Mouse (Mus musculus) CH12.LX (cell line): ENCODE measurements at regions not wholly inside any gene's neighbourhood (a gene's known extent, or its start where the extent isn't known, plus 50 kb on each side); places are given as distances from the start of the nearest gene placed in this dataset.

ENCODE experiments used
- MAZ ChIP-seq: IDR thresholded peaks from 2 replicates; pipeline ENCODE4 v1.6.1; 2012; ENCODE audit warnings: low read depth, mild to moderate bottlenecking, inconsistent platforms, low read length, improper control_type of control experiment, moderate library complexity
- MYC ChIP-seq: IDR thresholded peaks from 2 replicates; pipeline ENCODE4 v1.6.1; 2011; ENCODE audit warnings: low read depth, mild to moderate bottlenecking, improper control_type of control experiment, low read length

DNA sequence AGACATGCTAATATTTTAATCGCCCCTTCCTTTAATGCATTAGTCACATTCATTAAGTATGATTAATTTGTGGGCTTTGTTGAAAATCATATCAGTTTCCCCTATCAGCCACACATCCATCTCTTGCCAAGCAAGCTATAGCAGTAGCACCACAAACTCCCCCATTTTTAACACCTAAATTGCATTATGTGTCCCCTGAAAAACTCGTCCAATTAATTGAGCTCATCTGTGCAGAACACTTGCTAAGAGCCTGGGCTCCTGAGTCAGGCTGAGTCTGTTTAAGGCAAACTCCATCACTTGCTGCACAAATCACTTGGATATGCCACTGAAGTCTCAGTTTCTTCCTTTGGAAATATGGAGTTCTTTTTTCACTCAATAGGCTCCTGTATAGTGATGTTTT lies 242.7 kb upstream of the Vstm2b start:
- TF ChIP-seq MAZ (no peak), MYC (no peak)
